Comparison of ENCODE assay signal across 25 mouse cellular contexts in the genomic region with DNA sequence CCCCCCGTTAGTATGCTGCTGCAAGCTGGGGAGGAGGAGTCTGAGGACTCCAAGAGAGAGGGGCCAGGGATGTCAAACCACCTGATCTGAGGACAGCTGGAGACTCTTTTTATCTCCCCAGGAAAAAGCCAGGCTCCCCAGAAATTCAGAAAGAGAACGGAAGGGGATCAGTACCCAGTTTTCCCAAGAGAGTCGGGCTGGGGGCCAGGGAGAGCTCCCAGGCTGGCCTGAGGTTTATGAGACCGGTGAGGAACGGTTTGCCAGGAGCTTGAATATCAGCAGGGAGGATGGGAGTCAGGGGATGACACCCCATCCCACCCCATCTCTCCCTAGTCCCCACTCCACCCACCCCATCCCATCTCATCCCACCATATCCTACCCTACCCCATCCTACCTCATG. TPM values are rescaled to one million over a fixed set of nuclear protein-coding genes. Genes with fewer than 3 reads are reported as not detected.
DNase-seq lines count a peak whose midpoint lies in the region; ATAC-seq and TF ChIP-seq lines count a peak whose summit lies in the region.
"Had no signal": no experiment of that assay in that cellular context is flagged by ENCODE, and none has a peak within 500 bp of the region (broad histone marks: within the 10 kb centered on the region; RNA-seq: fewer than 3 reads in every experiment).

No protein-coding gene starts in this region.

- WGBS in intestine, embryonic 14.5 days: 58% methylated on average over 5 of the region's 5 CpGs
- WGBS in intestine, embryonic 15.5 days: 59% methylated on average over 5 of the region's 5 CpGs
- WGBS in midbrain, embryonic 10.5 days: 63% methylated on average over 5 of the region's 5 CpGs
- 60% methylated on average over 5 of the region's 5 CpGs for WGBS in midbrain, postnatal 0 days
- WGBS in limb, embryonic 11.5 days: 71% methylated on average over 5 of the region's 5 CpGs

- H3K9ac ChIP-seq in intestine, embryonic 14.5 days (ENCODE audit: low read length): no peak overlapping the region
- no peak overlapping the region for H3K9ac ChIP-seq in intestine, embryonic 15.5 days
- no peak overlapping the region for H3K9ac ChIP-seq in midbrain, postnatal 0 days (replicated peaks; ENCODE audit: low read length, poor library complexity, severe bottlenecking)
- H3K9ac ChIP-seq in limb, embryonic 11.5 days (ENCODE audit: low read length): no peak overlapping the region
- H3K9ac ChIP-seq: heart, embryonic 13.5 days; hindbrain, embryonic 13.5 days had no signal

- no peak for ATAC-seq in intestine, embryonic 14.5 days (replicated peaks; ENCODE audit: low FRiP score, low TSS enrichment, low read depth)
- no peak for ATAC-seq in intestine, embryonic 15.5 days
- no peak for ATAC-seq in midbrain, postnatal 0 days (ENCODE audit: low FRiP score)
- no peak for ATAC-seq in limb, embryonic 11.5 days (ENCODE audit: insufficient number of reproducible peaks, low FRiP score, low TSS enrichment, low read depth)
- ATAC-seq: forebrain, embryonic 14.5 days; hindbrain, embryonic 16.5 days; Patski had no signal

- H3K27ac ChIP-seq in intestine, embryonic 14.5 days (ENCODE audit: low read depth): no peak overlapping the region
- no peak overlapping the region for H3K27ac ChIP-seq in intestine, embryonic 15.5 days
- H3K27ac ChIP-seq in midbrain, embryonic 10.5 days (replicated peaks): no peak overlapping the region
- H3K27ac ChIP-seq in midbrain, postnatal 0 days (ENCODE audit: low read depth, low read length): no peak overlapping the region
- no peak overlapping the region for H3K27ac ChIP-seq in limb, embryonic 11.5 days (replicated peaks; ENCODE audit: low read depth, low read length)
- H3K27ac ChIP-seq: heart, adult 2 months; heart, embryonic 13.5 days; hindbrain, embryonic 13.5 days had no signal

- TF ChIP-seq CTCF in midbrain, postnatal 0 days (IDR thresholded peaks at IDR 0.05): no peak

- no peaks in the 10 kb centered on the region for H3K9me3 ChIP-seq in intestine, embryonic 14.5 days (ENCODE audit: control insufficient read depth, low read length)
- no peaks in the 10 kb centered on the region for H3K9me3 ChIP-seq in intestine, embryonic 15.5 days
- H3K9me3 ChIP-seq in midbrain, embryonic 10.5 days (replicated peaks): no peaks in the 10 kb centered on the region
- H3K9me3 ChIP-seq in midbrain, postnatal 0 days (ENCODE audit: low read length): no peaks in the 10 kb centered on the region
- no peaks in the 10 kb centered on the region for H3K9me3 ChIP-seq in limb, embryonic 11.5 days (ENCODE audit: control insufficient read depth, low read length)
- H3K9me3 ChIP-seq: heart, embryonic 13.5 days; hindbrain, embryonic 13.5 days had no signal

- no peak overlapping the region for H3K4me3 ChIP-seq in intestine, embryonic 14.5 days (ENCODE audit: low read depth, low read length)
- no peak overlapping the region for H3K4me3 ChIP-seq in intestine, embryonic 15.5 days (replicated peaks)
- no peak overlapping the region for H3K4me3 ChIP-seq in midbrain, embryonic 10.5 days
- H3K4me3 ChIP-seq in midbrain, postnatal 0 days (ENCODE audit: low read depth, low read length): no peak overlapping the region
- H3K4me3 ChIP-seq in limb, embryonic 11.5 days (ENCODE audit: low read depth, low read length): no peak overlapping the region
- H3K4me3 ChIP-seq: heart, adult 2 months; heart, embryonic 13.5 days; hindbrain, embryonic 13.5 days had no signal

- no peaks in the 10 kb centered on the region; the same call in 1 of the 2 replicates for H3K4me1 ChIP-seq in intestine, embryonic 14.5 days (replicated peaks; ENCODE audit: control insufficient read depth, insufficient read depth, low read length)
- H3K4me1 ChIP-seq in intestine, embryonic 15.5 days (replicated peaks): peaks cover under 1% of the 10 kb centered on the region
- peaks cover 2% of the 10 kb centered on the region; the same call in 1 of the 2 replicates for H3K4me1 ChIP-seq in midbrain, embryonic 10.5 days
- no peaks in the 10 kb centered on the region for H3K4me1 ChIP-seq in midbrain, postnatal 0 days (ENCODE audit: insufficient read depth, low read length)
- no peaks in the 10 kb centered on the region for H3K4me1 ChIP-seq in limb, embryonic 11.5 days (ENCODE audit: control insufficient read depth, insufficient read depth, low read length)
- H3K4me1 ChIP-seq: hindbrain, embryonic 13.5 days had no signal

- H3K36me3 ChIP-seq in intestine, embryonic 14.5 days (ENCODE audit: control insufficient read depth, insufficient read depth, low read length): no peaks in the 10 kb centered on the region
- H3K36me3 ChIP-seq in intestine, embryonic 15.5 days: no peaks in the 10 kb centered on the region
- H3K36me3 ChIP-seq in midbrain, embryonic 10.5 days: no peaks in the 10 kb centered on the region
- H3K36me3 ChIP-seq in midbrain, postnatal 0 days (ENCODE audit: insufficient read depth, low read length): no peaks in the 10 kb centered on the region
- no peaks in the 10 kb centered on the region for H3K36me3 ChIP-seq in limb, embryonic 11.5 days (ENCODE audit: control insufficient read depth, insufficient read depth, low read length)
- H3K36me3 ChIP-seq: G1E; heart, embryonic 13.5 days; hindbrain, embryonic 13.5 days had no signal

- no peak overlapping the region for H3K4me2 ChIP-seq in intestine, embryonic 14.5 days (ENCODE audit: low read length)
- H3K4me2 ChIP-seq in intestine, embryonic 15.5 days (replicated peaks): no peak overlapping the region
- no peak overlapping the region for H3K4me2 ChIP-seq in midbrain, postnatal 0 days (ENCODE audit: low read depth, low read length, poor library complexity, severe bottlenecking)
- H3K4me2 ChIP-seq in limb, embryonic 11.5 days (ENCODE audit: low read depth, severe bottlenecking): no peak overlapping the region
- H3K4me2 ChIP-seq: heart, embryonic 13.5 days; hindbrain, embryonic 13.5 days had no signal

- DNase-seq in heart, adult 11 months: peak; percentile 81
- DNase-seq in heart, adult 8-10 months (ENCODE audit: low spot score): no peak
- peak; percentile 50 for DNase-seq in intestine, embryonic 14.5 days (ENCODE audit: low spot score)
- DNase-seq in midbrain, embryonic 10.5 days (ENCODE audit: low spot score): peak; percentile 8
- DNase-seq in midbrain, postnatal 0 days (ENCODE audit: low spot score): no peak
- peak; percentile 16 for DNase-seq in limb, embryonic 11.5 days (ENCODE audit: low spot score)
- DNase-seq: adrenal gland, postnatal 10 days; adrenal gland, postnatal 36 days; B cell, adult 2 months; cerebellum, adult 18-20 months; cerebellum, adult 9-10 months; cerebellum, postnatal 14 days; gastrocnemius, postnatal 25 days; heart, adult 2 months; heart, postnatal 14 days; heart, postnatal 4 days had no signal

- no peaks in the 10 kb centered on the region; the same call in 1 of the 2 replicates for H3K27me3 ChIP-seq in intestine, embryonic 14.5 days (replicated peaks; ENCODE audit: control insufficient read depth, insufficient read depth, low read length)
- peaks cover 10% of the 10 kb centered on the region; the same call in 1 of the 2 replicates for H3K27me3 ChIP-seq in intestine, embryonic 15.5 days (replicated peaks)
- peaks cover 5% of the 10 kb centered on the region; the same call in 1 of the 2 replicates for H3K27me3 ChIP-seq in midbrain, embryonic 10.5 days (ENCODE audit: low read depth, poor library complexity, severe bottlenecking)
- no peaks in the 10 kb centered on the region for H3K27me3 ChIP-seq in midbrain, postnatal 0 days (ENCODE audit: insufficient read depth, low read length)
- H3K27me3 ChIP-seq in limb, embryonic 11.5 days (ENCODE audit: control insufficient read depth, insufficient read depth, low read length): peaks cover 2% of the 10 kb centered on the region; the same call in 1 of the 2 replicates

RNA-seq across cellular contexts. Expression of a gene that starts 28.6 kb away (rescaled TPM):
- total RNA-seq in heart, adult 8-10 months (2022): 1 to 10 TPM; 3.9 to 5.8 (median 4.8) TPM
- polyA plus RNA-seq in intestine, embryonic 14.5 days (2014; fragmentation: Nextera tagmentation; extraction: Ambion mirVana): 0.77 and 0.87 TPM in 2 replicates
- polyA plus RNA-seq in intestine, embryonic 15.5 days (2015; fragmentation: Nextera tagmentation; extraction: Ambion mirVana): 7.0 and 8.4 TPM in 2 replicates
- not detected in 2 replicates for polyA plus RNA-seq in midbrain, embryonic 10.5 days (2016; fragmentation: Nextera tagmentation; extraction: Ambion mirVana)
- not detected in 2 replicates for total RNA-seq in midbrain, postnatal 0 days (2014; rRNA removed)
- 0.07 TPM in 1 of 2 replicates, not detected in the other for polyA plus RNA-seq in midbrain, postnatal 0 days (2015; fragmentation: Nextera tagmentation; extraction: Ambion mirVana)
- polyA plus RNA-seq in limb, embryonic 11.5 days (2014; fragmentation: Nextera tagmentation; extraction: Ambion mirVana): 0.05 and 0.23 TPM in 2 replicates
- polyA plus RNA-seq: embryonic facial prominence, embryonic 11.5 days; forebrain, embryonic 11.5 days; forebrain, embryonic 14.5 days; G1E; hindbrain, embryonic 13.5 days; hindbrain, embryonic 16.5 days; Patski had no signal

RNA-seq across cellular contexts. Expression of a gene that starts 37.2 kb away (rescaled TPM):
- total RNA-seq in heart, adult 8-10 months (2022): under 1 TPM in 3 of 4 experiments, not detected in 1; 0.31 to 0.52 (median 0.46) TPM
- polyA plus RNA-seq in intestine, embryonic 14.5 days (2014; fragmentation: Nextera tagmentation; extraction: Ambion mirVana): 0.65 and 0.90 TPM in 2 replicates
- polyA plus RNA-seq in intestine, embryonic 15.5 days (2015; fragmentation: Nextera tagmentation; extraction: Ambion mirVana): 0.55 and 0.95 TPM in 2 replicates
- 0.28 and 0.43 TPM in 2 replicates for polyA plus RNA-seq in midbrain, embryonic 10.5 days (2016; fragmentation: Nextera tagmentation; extraction: Ambion mirVana)
- not detected in 2 replicates for total RNA-seq in midbrain, postnatal 0 days (2014; rRNA removed)
- polyA plus RNA-seq in midbrain, postnatal 0 days (2015; fragmentation: Nextera tagmentation; extraction: Ambion mirVana): 0.38 and 0.57 TPM in 2 replicates
- polyA plus RNA-seq in limb, embryonic 11.5 days (2014; fragmentation: Nextera tagmentation; extraction: Ambion mirVana): not detected in 2 replicates
- polyA plus RNA-seq: embryonic facial prominence, embryonic 11.5 days; forebrain, embryonic 11.5 days; forebrain, embryonic 14.5 days; G1E; hindbrain, embryonic 16.5 days had no signal

Comparison
In these comparisons a context has a peak if more than half of its experiments do, and no peak if none do; other contexts are left out.
1. DNase-seq: peak in heart, adult 11 months (single experiment), intestine, embryonic 14.5 days (single experiment), midbrain, embryonic 10.5 days (single experiment) and limb, embryonic 11.5 days (single experiment); none in heart, adult 8-10 months (single experiment) and midbrain, postnatal 0 days (single experiment).